Mouse (Mus musculus) heart, postnatal 0 days (tissue): ENCODE data around the gene Svbp.
A peak's percentile ranks its signal among the peaks of the same experiment; 100 is the strongest.

Experiments
- CTCF ChIP-seq: IDR thresholded peaks from 2 replicates; pipeline ENCODE4 v1.5.1; 2016; ENCODE audit warnings: antibody characterized with exemption, control low read depth, low read depth
- EP300 ChIP-seq: IDR thresholded peaks from 2 replicates; pipeline ENCODE4 v1.6.1; 2016; ENCODE audit warnings: antibody characterized with exemption, low read depth

GRCm38 (mm10) chr4:119223696-119224095 is 28.6 kb downstream of the Svbp start:
- TF ChIP-seq CTCF (peak; percentile 68), EP300 (no peak)
